Mouse (Mus musculus) gastrocnemius, adult 2 months (tissue): ENCODE results near the gene Appbp2. TPM values are rescaled to one million over a fixed set of nuclear protein-coding genes. Genes with fewer than 3 reads are reported as not detected.

ENCODE experiments used
- DNase-seq: peaks from one replicate; pipeline ENCODE4 v3.0.0; 2022
- H3K27ac ChIP-seq: fragments of 200-600 bp; 2 replicates; pipeline ENCODE4 v1.8.1; 2022; ENCODE audit warnings: mild to moderate bottlenecking
- H3K4me3 ChIP-seq: fragments of 200-600 bp; 2 replicates; pipeline ENCODE4 v1.8.1; 2022; ENCODE audit warnings: mild to moderate bottlenecking, moderate library complexity
- CTCF ChIP-seq: fragments of 200-600 bp; IDR thresholded peaks from 2 replicates; pipeline ENCODE4 v1.8.1; 2022; ENCODE audit warnings: antibody characterized with exemption, mild to moderate bottlenecking, moderate library complexity
- intact Hi-C: fragments of 180-260 bp; cut with DNase I; formaldehyde crosslinking; loops from one replicate; pipeline ENCODE4 v1.15.1; 2025
- total RNA-seq, 2 experiments: library from RNA; stranded (reverse); gene quantifications; 2 replicates each; pipeline ENCODE4 v1.2.3; 2021

Gene Appbp2
- total RNA-seq, 2 experiments from 2014 or later = 8.1 to 10.8 TPM

DNA sequence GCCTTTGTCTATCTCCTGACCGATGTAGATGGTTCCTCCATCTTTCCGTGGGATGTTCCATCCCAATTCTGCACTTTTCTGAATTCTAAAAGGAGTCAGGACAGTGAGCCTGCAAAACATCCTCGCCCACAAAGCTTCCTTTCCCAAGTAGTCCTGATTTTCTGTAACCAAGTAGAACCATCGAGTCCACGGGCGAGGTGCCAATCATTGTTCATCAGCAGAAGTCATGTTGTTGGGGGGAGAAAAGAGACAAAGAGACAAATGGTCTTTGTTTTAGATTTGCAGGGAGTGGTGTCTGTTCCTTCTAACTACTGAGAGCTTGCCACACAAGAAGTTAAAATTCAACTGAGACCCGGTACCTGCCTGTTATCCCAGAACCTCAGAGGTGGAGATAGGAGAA, 18.7 kb upstream of the Appbp2 start:
- no peak overlapping the region for H3K27ac ChIP-seq
- intact Hi-C loops = no loop called here
- TF ChIP-seq CTCF = no peak
- DNase-seq = no peak
- no peak overlapping the region for H3K4me3 ChIP-seq

DNA sequence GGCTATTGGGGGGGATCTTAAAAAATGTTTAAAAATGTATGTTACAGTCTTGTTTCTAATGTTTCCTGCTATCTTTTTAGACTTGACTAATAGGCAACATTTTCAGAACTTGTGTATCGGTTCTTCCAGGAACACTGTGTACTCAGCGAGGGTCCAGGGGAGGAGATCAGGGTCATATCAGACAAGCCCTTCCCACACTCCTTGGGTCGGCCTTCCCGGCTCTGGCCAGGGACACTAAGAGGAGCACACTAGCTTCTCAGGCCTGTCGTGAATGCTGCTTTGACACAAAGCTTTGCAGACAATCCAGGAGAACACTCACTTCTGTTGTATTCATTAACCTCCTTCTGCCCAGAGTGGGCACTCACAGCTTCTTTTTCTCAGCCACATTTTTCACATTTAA, 18.1 kb upstream of the Appbp2 start:
- Histone ChIP-seq H3K4me3 (no peak overlapping the region), H3K27ac (no peak overlapping the region)
- TF ChIP-seq CTCF = no peak
- DNase-seq = no peak
- intact Hi-C loops = no loop called here

DNA sequence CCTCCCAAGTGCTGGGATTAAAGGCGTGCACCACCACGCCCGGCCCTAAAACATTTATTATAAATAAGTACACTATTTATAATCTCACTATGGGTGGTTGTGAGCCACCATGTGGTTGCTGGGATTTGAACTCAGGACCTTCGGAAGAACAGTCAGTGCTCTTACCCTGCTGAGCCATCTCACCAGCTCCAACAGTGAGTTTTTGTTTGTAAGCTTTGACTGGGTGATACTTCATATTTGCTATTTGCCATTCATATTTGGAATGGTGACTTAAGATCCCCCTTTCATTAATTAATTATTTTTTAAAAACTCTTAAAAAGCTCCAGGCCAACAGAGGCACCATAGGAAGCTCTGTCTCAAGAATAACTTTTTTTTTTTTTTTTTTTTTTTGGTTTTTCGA, 17.0 kb upstream of the Appbp2 start:
- no peak for TF ChIP-seq CTCF
- intact Hi-C loops = no loop called here
- no peak overlapping the region for H3K27ac ChIP-seq
- H3K4me3 ChIP-seq = no peak overlapping the region
- no peak for DNase-seq

GRCm38 (mm10) chr11:85250467-85250866, 15.5 kb upstream of the Appbp2 start:
- TF ChIP-seq CTCF = no peak
- intact Hi-C loops = no loop called here
- Histone ChIP-seq H3K27ac (no peak overlapping the region), H3K4me3 (no peak overlapping the region)
- no peak for DNase-seq

DNA sequence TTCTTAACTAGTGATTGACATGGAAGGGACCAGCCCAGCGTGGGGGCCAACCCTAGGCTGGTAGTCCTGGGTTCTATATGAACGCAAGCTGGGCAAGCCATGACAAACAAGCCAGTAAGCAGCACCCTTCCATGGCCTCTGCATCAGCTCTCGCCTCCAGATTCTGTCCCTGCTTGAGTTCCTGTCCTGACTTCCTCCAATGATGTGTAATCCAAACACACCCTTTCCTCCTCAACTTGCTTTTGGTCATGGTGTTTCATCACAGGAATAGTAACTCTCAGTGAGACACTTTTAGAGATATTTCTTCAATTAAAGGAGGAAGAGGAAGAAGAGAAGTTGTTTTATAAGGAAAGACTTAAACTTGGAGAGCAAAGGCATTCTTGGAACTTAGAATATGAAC, 14.4 kb upstream of the Appbp2 start:
- no peak for TF ChIP-seq CTCF
- no peak for DNase-seq
- H3K4me3 ChIP-seq = no peak overlapping the region
- H3K27ac ChIP-seq = no peak overlapping the region
- intact Hi-C loops = no loop called here

- no peak for TF ChIP-seq CTCF
- H3K27ac ChIP-seq = no peak overlapping the region
- intact Hi-C loops = no loop called here
- no peak overlapping the region for H3K4me3 ChIP-seq
- DNase-seq = no peak
Measured at GRCm38 (mm10) chr11:85248151-85248550, 13.2 kb upstream of the Appbp2 start.

DNA sequence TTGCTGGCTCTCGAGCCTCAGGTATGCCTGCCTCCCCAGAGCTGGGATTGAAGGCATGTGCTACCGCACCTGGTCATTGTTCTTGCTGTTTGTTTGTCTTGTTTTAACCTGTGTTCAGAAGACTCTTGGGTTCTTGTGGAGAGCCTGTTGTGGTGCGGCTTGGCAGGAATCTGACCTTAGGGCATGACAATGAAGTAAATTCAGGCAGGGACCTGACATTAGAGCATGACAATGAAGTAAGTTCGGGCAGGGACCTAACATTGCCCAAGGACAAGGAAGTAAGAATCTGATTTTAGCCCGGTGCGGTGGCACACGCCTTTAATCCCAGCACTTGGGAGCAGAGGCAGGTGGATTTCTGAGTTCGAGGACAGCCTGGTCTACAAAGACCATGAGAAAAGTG, 6.3 kb upstream of the Appbp2 start:
- no peak overlapping the region for H3K27ac ChIP-seq
- intact Hi-C loops = no loop called here
- no peak for DNase-seq
- no peak for TF ChIP-seq CTCF
- no peak overlapping the region for H3K4me3 ChIP-seq

- Histone ChIP-seq H3K27ac (no peak overlapping the region), H3K4me3 (no peak overlapping the region)
- DNase-seq = no peak
- no peak for TF ChIP-seq CTCF
- intact Hi-C loops = no loop called here
Measured at GRCm38 (mm10) chr11:85240211-85240610, 5.3 kb upstream of the Appbp2 start.

DNA sequence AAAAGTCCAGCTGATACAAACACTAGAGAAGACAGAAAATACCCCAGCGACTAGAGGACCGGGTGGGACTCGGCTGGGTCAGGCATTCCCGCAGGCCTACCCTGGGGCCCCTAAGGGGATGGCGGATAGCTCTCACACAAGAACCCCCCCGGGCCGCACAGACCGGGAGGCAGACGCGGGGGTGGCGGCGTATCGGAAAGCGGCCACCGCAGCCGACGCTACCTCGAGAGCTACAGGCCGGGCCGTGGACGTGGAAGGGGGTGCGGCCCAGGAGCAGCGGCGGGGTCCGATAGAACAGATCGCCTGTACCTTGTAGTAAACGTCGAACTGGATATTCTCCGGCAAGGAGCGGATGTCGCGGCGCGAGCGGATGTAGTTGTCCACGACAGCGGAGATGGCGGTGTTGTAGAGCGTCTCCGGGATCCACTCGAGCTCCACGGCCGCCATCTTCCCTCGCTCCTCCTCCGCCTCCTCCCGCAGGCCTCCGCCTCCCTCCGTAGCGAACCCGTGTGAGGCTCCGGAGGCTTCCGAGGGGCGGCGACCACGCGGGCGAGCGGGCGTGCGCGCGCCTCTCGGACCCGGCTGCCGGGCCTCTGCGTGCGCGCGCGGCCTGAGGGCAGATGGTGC, 454 bp downstream of the Appbp2 start:
- Histone ChIP-seq H3K27ac (peak overlapping the region; percentile 96), H3K4me3 (peak overlapping the region; percentile 99)
- peak; percentile 88 for DNase-seq
- intact Hi-C loops = no loop called here
- TF ChIP-seq CTCF = no peak

- Histone ChIP-seq H3K27ac (peak overlapping the region; percentile 96), H3K4me3 (peak overlapping the region; percentile 99)
- DNase-seq = no peak
- TF ChIP-seq CTCF = no peak
- intact Hi-C loops = no loop called here
Measured at GRCm38 (mm10) chr11:85233676-85234210, 1.2 kb downstream of the Appbp2 start.

- TF ChIP-seq CTCF = no peak
- DNase-seq = no peak
- no peak overlapping the region for H3K4me3 ChIP-seq
- intact Hi-C loops = no loop called here
- H3K27ac ChIP-seq = no peak overlapping the region
Measured at GRCm38 (mm10) chr11:85223248-85223647, 11.7 kb downstream of the Appbp2 start.

- H3K27ac ChIP-seq = no peak overlapping the region
- no peak overlapping the region for H3K4me3 ChIP-seq
- no peak for TF ChIP-seq CTCF
- intact Hi-C loops = no loop called here
- DNase-seq = no peak
Measured at GRCm38 (mm10) chr11:85222561-85222960, 12.4 kb downstream of the Appbp2 start.

GRCm38 (mm10) chr11:85219014-85219413, 15.9 kb downstream of the Appbp2 start:
- no peak for TF ChIP-seq CTCF
- H3K4me3 ChIP-seq = no peak overlapping the region
- intact Hi-C loops = no loop called here
- DNase-seq = no peak
- no peak overlapping the region for H3K27ac ChIP-seq

DNA sequence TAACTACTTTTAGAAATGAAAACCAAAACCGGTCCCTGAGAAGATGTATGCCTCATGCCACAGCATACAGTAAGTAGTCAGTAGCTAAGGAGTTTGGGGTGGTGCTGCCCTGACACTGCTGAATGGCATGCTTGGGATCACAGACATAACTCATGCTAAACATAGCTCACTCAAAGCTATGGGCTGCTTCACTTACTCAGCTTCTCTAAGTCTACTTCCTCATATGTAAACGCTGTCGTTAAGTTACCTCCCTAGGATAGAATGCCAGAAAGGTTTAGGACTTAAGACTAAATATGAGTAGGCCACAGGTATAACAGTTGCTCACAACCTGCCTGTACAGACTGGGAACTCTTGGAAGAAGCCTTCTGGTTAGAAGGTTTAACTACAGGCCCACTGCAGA, 20.3 kb downstream of the Appbp2 start:
- H3K4me3 ChIP-seq = no peak overlapping the region
- no peak for TF ChIP-seq CTCF
- no peak overlapping the region for H3K27ac ChIP-seq
- no peak for DNase-seq
- intact Hi-C loops = no loop called here
